Comparison of ENCODE assay signal across 21 mouse cellular contexts in the genomic region with DNA sequence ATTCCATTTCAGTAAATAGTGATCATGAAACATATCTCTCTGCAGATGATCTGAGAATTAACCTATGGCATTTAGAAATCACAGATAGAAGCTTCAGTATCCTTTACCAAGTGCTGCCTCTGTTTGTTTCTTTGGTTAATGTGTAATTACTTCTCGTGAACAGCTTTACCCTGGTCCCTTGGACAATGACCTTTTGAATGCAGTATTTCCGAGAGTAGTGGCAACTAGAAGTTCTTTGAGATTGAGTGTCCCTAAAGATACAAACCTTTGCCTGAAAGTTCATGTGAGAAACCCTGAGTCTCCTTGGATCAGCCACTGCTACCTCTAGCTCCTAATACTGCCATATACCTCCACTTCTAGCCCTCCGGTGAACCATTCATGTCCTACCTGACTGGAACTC. TPM values are rescaled to one million over a fixed set of nuclear protein-coding genes. Genes with fewer than 3 reads are reported as not detected.
DNase-seq lines count a peak whose midpoint lies in the region; ATAC-seq and TF ChIP-seq lines count a peak whose summit lies in the region.
"Had no signal": no experiment of that assay in that cellular context is flagged by ENCODE, and none has a peak within 500 bp of the region (broad histone marks: within the 10 kb centered on the region; RNA-seq: fewer than 3 reads in every experiment).

No protein-coding gene starts in this region.

- WGBS in kidney, embryonic 14.5 days: 81% methylated on average over 3 of the region's 3 CpGs
- 26% methylated on average over 3 of the region's 3 CpGs for WGBS in liver, adult 2 months
- 75% methylated on average over 3 of the region's 3 CpGs for WGBS in liver, embryonic 12.5 days (ENCODE audit: insufficient replicate concordance)
- 90% methylated on average over 3 of the region's 3 CpGs for WGBS in forebrain, embryonic 11.5 days

- no peak for ATAC-seq in kidney, embryonic 14.5 days (ENCODE audit: low FRiP score, low TSS enrichment)
- ATAC-seq in liver, embryonic 12.5 days: no peak
- no peak for ATAC-seq in forebrain, embryonic 11.5 days (replicated peaks; ENCODE audit: low FRiP score)
- ATAC-seq: forebrain, embryonic 14.5 days had no signal

- 0 out of 2 replicates have a peak overlapping the region, but pooled peaks have one; percentile 5 for H3K27ac ChIP-seq in gastrocnemius, adult 2 months
- no peak overlapping the region for H3K27ac ChIP-seq in kidney, embryonic 14.5 days (ENCODE audit: low read depth, low read length)
- peak overlapping the region; percentile 68 for H3K27ac ChIP-seq in liver, adult 2 months (replicated peaks; ENCODE audit: insufficient read depth, low read depth, low read length)
- H3K27ac ChIP-seq in liver, embryonic 12.5 days: no peak overlapping the region
- H3K27ac ChIP-seq in forebrain, embryonic 11.5 days (ENCODE audit: low read depth, low read length): no peak overlapping the region
- H3K27ac ChIP-seq: embryonic facial prominence, embryonic 10.5 days; heart, embryonic 10.5 days; hindbrain, embryonic 12.5 days had no signal

- H3K27me3 ChIP-seq in kidney, embryonic 14.5 days (ENCODE audit: control insufficient read depth, insufficient read depth, low read length): no peaks in the 10 kb centered on the region
- H3K27me3 ChIP-seq in liver, adult 2 months (ENCODE audit: control insufficient read depth, insufficient read depth, low read length): no peaks in the 10 kb centered on the region
- H3K27me3 ChIP-seq in liver, embryonic 12.5 days (replicated peaks): no peaks in the 10 kb centered on the region
- no peaks in the 10 kb centered on the region for H3K27me3 ChIP-seq in forebrain, embryonic 11.5 days (ENCODE audit: control insufficient read depth, insufficient read depth, low read length)
- H3K27me3 ChIP-seq: hindbrain, embryonic 12.5 days had no signal

- intact Hi-C loops in gastrocnemius, adult 2 months (cut with DNase I): no loop called here

- H3K4me3 ChIP-seq in gastrocnemius, adult 2 months: no peak overlapping the region
- H3K4me3 ChIP-seq in kidney, embryonic 14.5 days (ENCODE audit: low read length): no peak overlapping the region
- no peak overlapping the region for H3K4me3 ChIP-seq in liver, adult 2 months (ENCODE audit: insufficient read depth, low read depth, low read length)
- H3K4me3 ChIP-seq in liver, embryonic 12.5 days: no peak overlapping the region
- H3K4me3 ChIP-seq in forebrain, embryonic 11.5 days (ENCODE audit: low read depth, low read length): no peak overlapping the region
- H3K4me3 ChIP-seq: embryonic facial prominence, embryonic 10.5 days; heart, embryonic 10.5 days; hindbrain, embryonic 12.5 days had no signal

- no peak for TF ChIP-seq POLR2A in liver, adult 2 months (IDR thresholded peaks at IDR 0.05; ENCODE audit: extremely low read depth, insufficient read depth, low read length)

- H3K9me3 ChIP-seq in kidney, embryonic 14.5 days (ENCODE audit: control insufficient read depth, low read length): no peaks in the 10 kb centered on the region
- no peaks in the 10 kb centered on the region for H3K9me3 ChIP-seq in liver, embryonic 12.5 days (replicated peaks)
- no peaks in the 10 kb centered on the region for H3K9me3 ChIP-seq in forebrain, embryonic 11.5 days (ENCODE audit: control insufficient read depth, low read length)
- H3K9me3 ChIP-seq: embryonic facial prominence, embryonic 10.5 days; G1E; heart, embryonic 10.5 days; hindbrain, embryonic 12.5 days had no signal

- no peak overlapping the region for H3K9ac ChIP-seq in kidney, embryonic 14.5 days (ENCODE audit: low read depth, low read length)
- H3K9ac ChIP-seq in liver, adult 2 months (ENCODE audit: low read depth, low read length): peak overlapping the region; percentile 63
- H3K9ac ChIP-seq in liver, embryonic 12.5 days: no peak overlapping the region
- no peak overlapping the region for H3K9ac ChIP-seq in forebrain, embryonic 11.5 days (ENCODE audit: low read length)
- H3K9ac ChIP-seq: hindbrain, embryonic 12.5 days had no signal

- TF ChIP-seq CTCF in gastrocnemius, adult 2 months (IDR thresholded peaks at IDR 0.05): no peak
- no peak for TF ChIP-seq CTCF in liver, adult 2 months (IDR thresholded peaks at IDR 0.05; ENCODE audit: low read depth, low read length)

- H3K79me2 ChIP-seq in liver, adult 2 months (ENCODE audit: control insufficient read depth, insufficient read depth, low read length): peaks cover 7% of the 10 kb centered on the region; the same call in 1 of the 2 replicates

- H3K36me3 ChIP-seq in kidney, embryonic 14.5 days (ENCODE audit: control insufficient read depth, insufficient read depth, low read length): peaks cover 83% of the 10 kb centered on the region
- H3K36me3 ChIP-seq in liver, adult 2 months (ENCODE audit: control insufficient read depth, insufficient read depth, low read length): peaks cover 31% of the 10 kb centered on the region
- H3K36me3 ChIP-seq in liver, embryonic 12.5 days: peaks cover 99% of the 10 kb centered on the region
- H3K36me3 ChIP-seq in forebrain, embryonic 11.5 days (ENCODE audit: control insufficient read depth, insufficient read depth, low read length): peaks cover 8% of the 10 kb centered on the region; the same call in 1 of the 2 replicates

- no peaks in the 10 kb centered on the region for H3K4me1 ChIP-seq in kidney, embryonic 14.5 days (ENCODE audit: control insufficient read depth, insufficient read depth, low read length)
- peaks cover 12% of the 10 kb centered on the region for H3K4me1 ChIP-seq in liver, adult 2 months (ENCODE audit: control insufficient read depth, insufficient read depth, low read length)
- H3K4me1 ChIP-seq in liver, embryonic 12.5 days: peaks cover 7% of the 10 kb centered on the region; the same call in 1 of the 2 replicates
- no peaks in the 10 kb centered on the region for H3K4me1 ChIP-seq in forebrain, embryonic 11.5 days (replicated peaks; ENCODE audit: control insufficient read depth, insufficient read depth, low read length)
- H3K4me1 ChIP-seq: embryonic facial prominence, embryonic 10.5 days; heart, embryonic 10.5 days; hindbrain, embryonic 12.5 days had no signal

- DNase-seq in gastrocnemius, adult 2 months: no peak
- DNase-seq in gastrocnemius, adult 8-10 months (ENCODE audit: low spot score in 2 of 2): no peak
- DNase-seq in kidney, adult 9 months: peak; percentile 71
- peak; percentile 91 for DNase-seq in liver, adult 2 months (ENCODE audit: extremely low read depth, low read depth, low spot score)
- no peak for DNase-seq in forebrain, embryonic 11.5 days (ENCODE audit: low spot score)
- DNase-seq: adrenal gland, adult 8-10 months; adrenal gland, postnatal 36 days; B cell, adult 2 months; cerebellum, adult 2 months; cerebellum, postnatal 10 days; gastrocnemius, postnatal 10 days; heart, adult 18-20 months; heart, postnatal 10 days; heart, postnatal 4 days had no signal

- H3K4me2 ChIP-seq in kidney, embryonic 14.5 days (replicated peaks; ENCODE audit: low read depth, low read length): no peak overlapping the region
- H3K4me2 ChIP-seq in liver, embryonic 12.5 days: no peak overlapping the region
- H3K4me2 ChIP-seq in forebrain, embryonic 11.5 days (ENCODE audit: low read depth, low read length, severe bottlenecking): no peak overlapping the region
- H3K4me2 ChIP-seq: hindbrain, embryonic 12.5 days had no signal

RNA-seq across cellular contexts. Expression of gene Mapk1ip1, which starts 26.9 kb away (rescaled TPM):
- 10 to 100 TPM; 29.6 to 31.8 TPM for total RNA-seq in gastrocnemius, adult 2 months (2021)
- total RNA-seq in gastrocnemius, adult 8-10 months (2022): 10 to 100 TPM; 23.4 to 29.4 (median 24.6) TPM
- polyA plus RNA-seq in kidney, embryonic 14.5 days (2014; fragmentation: Nextera tagmentation; extraction: Ambion mirVana): 12.7 and 15.5 TPM in 2 replicates
- 3.6 and 5.4 TPM in 2 replicates for total RNA-seq in liver, adult 2 months (2014; rRNA removed)
- polyA plus RNA-seq in liver, adult 2 months (2012; rRNA removed): 15.0 and 27.6 TPM in 2 replicates
- polyA plus RNA-seq in liver, embryonic 12.5 days (2016; fragmentation: Nextera tagmentation; extraction: Ambion mirVana): 3.7 and 4.3 TPM in 2 replicates
- 13.0 and 14.7 TPM in 2 replicates for polyA plus RNA-seq in forebrain, embryonic 11.5 days (2014; fragmentation: Nextera tagmentation; extraction: Ambion mirVana)

RNA-seq across cellular contexts. Expression of gene Ppp2r2d, which starts 27.1 kb away (rescaled TPM):
- 10 to 100 TPM; 42.5 to 43.5 TPM for total RNA-seq in gastrocnemius, adult 2 months (2021)
- total RNA-seq in gastrocnemius, adult 8-10 months (2022): 10 to 100 TPM; 38.1 to 42.4 (median 41.0) TPM
- 40.8 and 48.5 TPM in 2 replicates for polyA plus RNA-seq in kidney, embryonic 14.5 days (2014; fragmentation: Nextera tagmentation; extraction: Ambion mirVana)
- 28.2 and 33.4 TPM in 2 replicates for total RNA-seq in liver, adult 2 months (2014; rRNA removed)
- polyA plus RNA-seq in liver, adult 2 months (2012; rRNA removed): 11.6 and 15.0 TPM in 2 replicates
- 24.9 and 26.9 TPM in 2 replicates for polyA plus RNA-seq in liver, embryonic 12.5 days (2016; fragmentation: Nextera tagmentation; extraction: Ambion mirVana)
- 72.9 and 73.9 TPM in 2 replicates for polyA plus RNA-seq in forebrain, embryonic 11.5 days (2014; fragmentation: Nextera tagmentation; extraction: Ambion mirVana)

RNA-seq across cellular contexts. Expression of gene Bnip3, which starts 36.4 kb away (rescaled TPM):
- total RNA-seq in gastrocnemius, adult 2 months (2021): 100 to 1,000 TPM; 269 to 303 TPM
- total RNA-seq in gastrocnemius, adult 8-10 months (2022): 100 to 1,000 TPM; 219 to 283 (median 248) TPM
- 78.5 and 84.8 TPM in 2 replicates for polyA plus RNA-seq in kidney, embryonic 14.5 days (2014; fragmentation: Nextera tagmentation; extraction: Ambion mirVana)
- 213 and 264 TPM in 2 replicates for total RNA-seq in liver, adult 2 months (2014; rRNA removed)
- polyA plus RNA-seq in liver, adult 2 months (2012; rRNA removed): 56.7 and 62.0 TPM in 2 replicates
- 81.0 and 81.8 TPM in 2 replicates for polyA plus RNA-seq in liver, embryonic 12.5 days (2016; fragmentation: Nextera tagmentation; extraction: Ambion mirVana)
- polyA plus RNA-seq in forebrain, embryonic 11.5 days (2014; fragmentation: Nextera tagmentation; extraction: Ambion mirVana): 85.4 and 96.4 TPM in 2 replicates

Comparison
In these comparisons a context has a peak if more than half of its experiments do, and no peak if none do; other contexts are left out.
1. H3K27ac ChIP-seq: peak in gastrocnemius, adult 2 months (single experiment) and liver, adult 2 months (single experiment); none in kidney, embryonic 14.5 days (single experiment), liver, embryonic 12.5 days (single experiment) and forebrain, embryonic 11.5 days (single experiment).
2. DNase-seq: peak in kidney, adult 9 months (single experiment) and liver, adult 2 months (single experiment); none in gastrocnemius, adult 2 months (single experiment), gastrocnemius, adult 8-10 months (0 of 2) and forebrain, embryonic 11.5 days (single experiment).